Mouse (Mus musculus): ENCODE results near the gene Klhl41.

Gene Klhl41

GRCm38 (mm10) chr2:69683036-69683805 lies 13.3 kb downstream of the Klhl41 start:
- DNase-seq (ENCODE audit: low spot score in 2 of 2), result no peak

DNA sequence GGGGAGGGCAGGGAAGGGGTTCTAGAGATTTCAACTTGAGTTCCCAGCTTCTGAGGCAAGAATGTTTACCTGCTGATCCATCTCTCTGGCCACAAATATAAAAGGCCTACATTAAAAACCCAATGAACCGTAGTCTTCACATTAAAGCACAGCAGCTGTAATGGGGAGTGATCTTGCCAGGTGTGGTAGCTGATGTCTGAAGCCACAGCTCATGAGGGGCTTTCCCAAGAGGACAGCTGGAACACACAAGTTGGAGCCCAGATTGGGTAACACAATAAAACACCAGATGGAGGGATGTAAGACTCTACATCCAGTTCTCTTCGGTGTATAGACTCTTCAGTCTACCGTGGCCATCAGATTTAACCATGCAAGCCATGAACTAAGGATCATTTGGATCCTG lies 14.6 kb downstream of the Klhl41 start:
- no peak for DNase-seq (ENCODE audit: low spot score in 2 of 2)

DNA sequence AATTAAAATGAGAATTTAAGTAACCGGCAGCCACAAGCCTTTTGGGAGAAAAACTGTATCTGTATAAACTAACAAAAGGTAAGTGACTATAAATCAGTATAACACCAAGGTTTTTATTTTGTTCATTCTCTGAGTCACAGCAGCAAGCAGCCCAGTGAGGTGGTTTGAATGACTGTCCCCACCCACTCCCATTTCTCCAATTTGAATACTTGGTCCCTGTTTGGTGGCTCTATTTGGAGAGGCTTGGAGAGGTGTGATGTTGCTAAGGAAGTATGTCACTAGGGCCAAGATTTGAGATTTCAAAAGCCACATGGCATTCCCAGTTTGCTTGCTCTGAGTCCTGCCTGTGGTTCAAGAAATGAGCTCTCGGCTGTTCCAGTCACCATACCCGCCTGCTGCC lies 20.3 kb downstream of the Klhl41 start:
- no peak for DNase-seq (ENCODE audit: low spot score in 2 of 2)

DNA sequence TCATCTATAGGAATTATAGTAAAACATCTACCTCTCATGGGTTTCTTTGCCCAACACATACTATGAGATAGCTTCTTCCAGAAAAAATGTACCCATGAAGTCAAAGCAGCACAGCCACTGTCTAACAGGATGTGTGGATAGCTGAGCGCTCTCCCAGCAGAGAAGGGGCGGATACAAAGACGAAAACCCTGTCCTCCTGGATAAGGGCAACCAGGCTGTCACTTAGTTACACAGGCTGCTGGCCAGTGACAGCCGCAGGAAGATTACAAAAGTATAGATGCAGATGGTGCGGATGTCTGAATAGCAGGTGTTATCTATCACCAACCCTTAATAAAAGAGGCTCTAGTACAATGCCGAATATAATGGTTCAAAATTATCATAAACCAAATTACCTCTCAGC lies 20.9 kb downstream of the Klhl41 start:
- DNase-seq (ENCODE audit: low spot score in 2 of 2), result no peak

- DNase-seq (ENCODE audit: low spot score in 2 of 2), result no peak
Measured at GRCm38 (mm10) chr2:69693501-69693900, 23.6 kb downstream of the Klhl41 start.

DNA sequence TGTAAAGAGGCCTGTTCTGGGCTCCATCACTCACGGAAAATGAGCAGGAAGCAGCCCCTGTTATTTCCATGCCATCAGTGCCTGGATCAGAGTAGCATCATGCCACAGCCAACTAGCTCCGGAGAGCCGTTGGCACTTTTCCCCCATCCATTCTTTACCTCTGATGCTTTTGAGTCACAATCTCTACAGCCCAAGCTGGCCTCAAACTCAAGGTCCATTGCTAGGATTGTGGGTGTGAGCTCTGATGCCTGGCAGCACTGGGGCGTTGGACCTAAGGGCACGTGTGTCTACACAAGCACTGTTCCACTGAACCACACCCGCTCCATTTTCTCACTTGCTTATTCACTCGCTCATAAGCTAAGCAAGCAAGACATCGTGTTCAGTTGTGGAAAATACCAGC lies 30.5 kb downstream of the Klhl41 start:
- DNase-seq (ENCODE audit: low spot score in 2 of 2), result no peak

DNA sequence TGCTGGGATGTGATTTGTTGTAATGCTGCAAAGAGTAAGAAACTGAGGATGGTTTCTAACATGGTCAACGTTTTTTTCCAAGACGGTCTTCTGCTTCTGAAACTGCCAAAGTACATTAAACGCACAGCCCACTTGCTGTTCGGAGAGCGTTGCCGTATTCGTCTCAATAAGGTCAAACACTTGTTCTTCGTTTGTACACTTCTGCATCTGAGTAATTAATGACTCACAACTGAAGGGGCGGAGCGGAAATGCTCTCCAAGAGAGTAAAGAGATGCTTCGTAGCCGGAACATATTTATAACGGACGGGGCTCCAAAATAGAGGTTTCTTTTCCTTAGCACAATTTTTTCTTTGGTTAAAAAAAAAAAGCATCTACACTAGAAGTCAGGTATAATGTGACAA lies 42.3 kb downstream of the Klhl41 start:
- no peak for DNase-seq (ENCODE audit: low spot score in 2 of 2)

- peak; percentile 71 to 82 for DNase-seq (ENCODE audit: low spot score in 2 of 2)
Measured at GRCm38 (mm10) chr2:69712981-69713625, 43.2 kb downstream of the Klhl41 start, which contains the start of gene Fastkd1. Gene Fastkd1, minus strand, starts transcription at chr2:69713516.

DNA sequence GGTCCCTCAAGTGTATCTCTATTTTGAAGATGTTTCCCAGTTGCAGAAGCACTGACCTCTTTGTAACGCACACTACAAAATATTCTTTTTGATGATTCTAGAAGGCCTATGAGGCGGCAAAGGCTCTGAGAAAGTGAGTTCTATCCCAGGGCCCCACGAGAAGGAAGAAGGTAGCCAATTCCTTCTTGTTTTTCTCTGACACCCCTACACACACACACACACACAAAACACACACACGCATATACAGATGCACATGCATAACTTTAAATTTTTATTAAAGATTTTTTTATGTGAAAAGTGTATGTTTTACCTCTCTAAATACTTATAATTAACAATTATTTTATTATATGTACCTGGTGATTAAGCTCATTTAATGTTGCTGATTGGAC lies 43.7 kb downstream of the Klhl41 start:
- DNase-seq (ENCODE audit: low spot score in 2 of 2), result no peak

GRCm38 (mm10) chr2:69714126-69714525 lies 44.2 kb downstream of the Klhl41 start:
- DNase-seq (ENCODE audit: low spot score in 2 of 2), result no peak

GRCm38 (mm10) chr2:69716483-69716882 lies 46.6 kb downstream of the Klhl41 start:
- DNase-seq (ENCODE audit: low spot score in 2 of 2), result no peak

- DNase-seq (ENCODE audit: low spot score in 2 of 2), result no peak
Measured at GRCm38 (mm10) chr2:69719121-69719520, 49.2 kb downstream of the Klhl41 start.

DNA sequence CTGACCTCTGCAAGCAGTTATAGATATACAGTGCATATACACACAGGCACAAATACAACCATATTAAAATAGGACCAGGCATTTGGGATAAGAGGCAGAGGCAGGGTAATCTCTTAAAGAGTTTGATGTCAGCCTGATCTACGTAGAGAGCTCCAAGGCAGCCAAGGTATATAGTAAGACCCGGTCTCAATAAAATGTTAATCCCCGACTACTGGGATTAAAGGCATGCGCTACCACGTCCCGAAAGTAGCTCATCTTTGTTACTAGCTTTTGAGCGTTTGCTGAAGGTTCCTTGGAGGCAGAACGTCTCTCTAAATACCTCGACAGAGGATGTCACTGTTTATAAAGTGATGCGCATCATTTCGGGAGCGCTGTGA lies 52.3 kb downstream of the Klhl41 start, which contains the start of gene Ppig:
TSS of gene Ppig (plus strand) at position 273 of the 377 bp plus-strand sequence.
- DNase-seq (ENCODE audit: low spot score in 2 of 2), result no peak

DNA sequence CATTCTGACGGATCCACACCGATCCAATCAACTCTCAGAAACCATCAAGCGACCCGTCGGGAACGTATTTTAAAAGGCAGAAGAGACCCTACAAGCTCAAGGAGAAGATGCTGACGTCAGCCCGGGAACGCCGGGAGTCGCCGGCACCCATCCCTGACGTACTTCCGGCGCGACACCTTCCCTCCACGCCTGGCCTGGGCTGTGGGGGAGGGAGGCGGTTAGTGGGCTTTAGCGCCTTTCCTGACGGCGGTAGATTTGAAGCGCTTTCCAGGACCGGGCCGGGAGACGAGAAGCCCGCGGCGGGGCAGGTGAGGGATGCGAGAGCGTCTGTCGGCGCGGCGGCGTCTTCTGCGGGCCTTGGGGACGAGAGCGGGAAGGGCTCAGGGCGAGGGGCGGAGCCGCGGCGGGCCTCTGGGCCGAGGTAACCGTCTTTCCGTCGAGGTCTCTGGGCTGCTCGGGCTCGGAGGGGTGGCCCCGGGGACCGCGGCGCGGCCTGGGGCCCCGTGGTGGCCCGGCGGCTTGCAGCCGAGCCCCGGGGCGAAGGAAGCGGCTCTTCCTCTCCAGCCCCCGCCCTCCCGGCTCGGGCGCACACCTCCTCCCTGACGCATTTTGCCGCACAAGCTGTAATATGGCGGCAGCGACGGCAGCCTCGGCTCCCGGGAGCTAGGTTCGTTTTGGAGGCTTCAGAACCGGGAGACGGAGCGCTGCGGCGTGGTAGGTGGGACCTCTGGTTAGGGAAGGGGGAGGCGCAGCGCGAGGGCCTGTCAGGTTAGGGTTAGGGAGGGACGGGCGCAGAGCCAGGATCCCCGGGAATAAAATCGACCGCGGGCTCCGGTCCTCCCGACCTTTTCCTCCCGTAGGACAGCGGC lies 53.0 kb downstream of the Klhl41 start:
- DNase-seq (ENCODE audit: low spot score in 2 of 2), result peak; percentile 89 to 90

GRCm38 (mm10) chr2:69723519-69723825 lies 53.6 kb downstream of the Klhl41 start:
- DNase-seq (ENCODE audit: low spot score in 2 of 2), result no peak

Measured in urinary bladder, postnatal 36 days (tissue).